Mouse (Mus musculus) brain, embryonic 14.5 days (tissue): ENCODE measurements at regions not wholly inside any gene's neighbourhood (a gene's known extent, or its start where the extent isn't known, plus 50 kb on each side); places are given as distances from the start of the nearest gene placed in this dataset.

ENCODE experiments used
- CTCF ChIP-seq: fragments of 200-500 bp; IDR thresholded peaks from 2 replicates; pipeline ENCODE4 v1.5.1; 2012; ENCODE audit warnings: inconsistent platforms, mild to moderate bottlenecking, moderate library complexity, borderline replicate concordance; ENCODE audit not compliant: insufficient read depth, insufficient read length; ENCODE audit errors: extremely low read depth
- POLR2A ChIP-seq: fragments of 200-500 bp; IDR thresholded peaks from 2 replicates; pipeline ENCODE4 v1.6.1; 2012; ENCODE audit warnings: mild to moderate bottlenecking, inconsistent platforms, borderline replicate concordance; ENCODE audit not compliant: poor library complexity, insufficient read depth, insufficient read length, severe bottlenecking; ENCODE audit errors: extremely low read depth

- TF ChIP-seq CTCF = no peak
- TF ChIP-seq POLR2A = no peak
Measured at GRCm38 (mm10) chr14:102306332-102306731, 576.6 kb downstream of the Lmo7 start.
